Mouse (Mus musculus) liver, embryonic 14.5 days (tissue): ENCODE data around the gene Adamts4. TPM values are rescaled to one million over a fixed set of nuclear protein-coding genes. Genes with fewer than 3 reads are reported as not detected.

Experiments
- ATAC-seq: fragments of 200-750 bp; cut with Nextera tagmentation; 2 replicates; pipeline ENCODE4 v1.8.0; 2017; ENCODE audit warnings: moderate number of reproducible peaks, mild to moderate bottlenecking, moderate library complexity; ENCODE audit not compliant: insufficient read depth
- DNase-seq, 3 experiments: peaks; one replicate each; pipeline ENCODE4 v3.0.0-alpha.2; 2012 to 2013; ENCODE audit warnings: low read depth in 3 of 3, low spot score in 3 of 3
- H3K27ac ChIP-seq: fragments of 300-500 bp; sonication (generic); 2 replicates; pipeline ENCODE4 v1.5.1; 2014; ENCODE audit warnings: moderate library complexity, mild to moderate bottlenecking, control low read depth, inconsistent platforms
- H3K27me3 ChIP-seq: fragments of 300-500 bp; sonication (generic); 2 replicates; pipeline ENCODE4 v1.6.1; 2014; ENCODE audit warnings: mild to moderate bottlenecking, low read length, moderate library complexity; ENCODE audit not compliant: control insufficient read depth, insufficient read depth
- H3K36me3 ChIP-seq: fragments of 300-500 bp; sonication (generic); replicated peaks from 2 replicates; pipeline ENCODE4 v1.6.1; 2014; ENCODE audit warnings: low read depth; ENCODE audit not compliant: control insufficient read depth, insufficient read depth
- H3K4me1 ChIP-seq, 2 experiments: fragments of 200-500 bp in 1 of 2; fragments of 300-500 bp in 1 of 2; sonication (generic) in 1 of 2; replicated peaks; 2 replicates each; pipeline ENCODE4 v1.6.1; 2012 to 2014; ENCODE audit warnings: antibody characterized with exemption in 1 of 2, inconsistent platforms in 1 of 2, low read length in 1 of 2; ENCODE audit not compliant: control insufficient read depth in 2 of 2, insufficient read depth in 2 of 2
- H3K4me2 ChIP-seq: fragments of 300-500 bp; sonication (generic); 2 replicates; pipeline ENCODE4 v1.6.1; 2014; ENCODE audit warnings: low read depth, mild to moderate bottlenecking, control low read depth, moderate library complexity
- H3K4me3 ChIP-seq, 2 experiments: fragments of 200-500 bp in 1 of 2; fragments of 300-500 bp in 1 of 2; sonication (generic) in 1 of 2; 2 replicates each; pipeline ENCODE4 v1.5.1; 2012 to 2014; ENCODE audit warnings: low read depth in 2 of 2, low read length in 2 of 2, mild to moderate bottlenecking in 2 of 2, control low read depth in 1 of 2, inconsistent platforms in 1 of 2, moderate library complexity in 1 of 2; ENCODE audit not compliant: insufficient read depth in 1 of 2
- H3K9ac ChIP-seq: fragments of 300-500 bp; sonication (generic); replicated peaks from 2 replicates; pipeline ENCODE4 v1.6.1; 2014; ENCODE audit warnings: mild to moderate bottlenecking, control low read depth, moderate library complexity
- H3K9me3 ChIP-seq: fragments of 300-500 bp; sonication (generic); 2 replicates; pipeline ENCODE4 v1.6.1; 2016; ENCODE audit warnings: low read length, mixed read lengths; ENCODE audit not compliant: control insufficient read depth
- CTCF ChIP-seq: IDR thresholded peaks from 2 replicates; pipeline ENCODE4 v1.5.1; 2016; ENCODE audit warnings: antibody characterized with exemption, low read depth, control low read depth
- EP300 ChIP-seq: IDR thresholded peaks from 2 replicates; pipeline ENCODE4 v1.6.1; 2016; ENCODE audit warnings: antibody characterized with exemption, low read depth
- WGBS: fragments of 180-500 bp; shearing (Covaris S2); extraction: QIAGEN DNeasy Blood & Tissue Kit; methylation state at CpG from one replicate; pipeline ENCODE4 v1.1.7; 2014; ENCODE audit not compliant: insufficient replicate concordance; 5-methylcytosine and 5-hydroxymethylcytosine counted together
- polyA plus RNA-seq, 2 experiments: library from polyadenylated mRNA; depleted of rRNA in 1 of 2; stranded (reverse) in 1 of 2; unstranded in 1 of 2; fragments of >200 nt; fragmentation: Nextera tagmentation in 1 of 2; extraction: Ambion mirVana in 1 of 2; gene quantifications; 2 replicates each; pipeline versions ENCODE4 v1.2.1 to v1.2.3; 2012 to 2014

Gene Adamts4
- polyA plus RNA-seq, 2 experiments = 0.13 to 0.17 TPM

DNA sequence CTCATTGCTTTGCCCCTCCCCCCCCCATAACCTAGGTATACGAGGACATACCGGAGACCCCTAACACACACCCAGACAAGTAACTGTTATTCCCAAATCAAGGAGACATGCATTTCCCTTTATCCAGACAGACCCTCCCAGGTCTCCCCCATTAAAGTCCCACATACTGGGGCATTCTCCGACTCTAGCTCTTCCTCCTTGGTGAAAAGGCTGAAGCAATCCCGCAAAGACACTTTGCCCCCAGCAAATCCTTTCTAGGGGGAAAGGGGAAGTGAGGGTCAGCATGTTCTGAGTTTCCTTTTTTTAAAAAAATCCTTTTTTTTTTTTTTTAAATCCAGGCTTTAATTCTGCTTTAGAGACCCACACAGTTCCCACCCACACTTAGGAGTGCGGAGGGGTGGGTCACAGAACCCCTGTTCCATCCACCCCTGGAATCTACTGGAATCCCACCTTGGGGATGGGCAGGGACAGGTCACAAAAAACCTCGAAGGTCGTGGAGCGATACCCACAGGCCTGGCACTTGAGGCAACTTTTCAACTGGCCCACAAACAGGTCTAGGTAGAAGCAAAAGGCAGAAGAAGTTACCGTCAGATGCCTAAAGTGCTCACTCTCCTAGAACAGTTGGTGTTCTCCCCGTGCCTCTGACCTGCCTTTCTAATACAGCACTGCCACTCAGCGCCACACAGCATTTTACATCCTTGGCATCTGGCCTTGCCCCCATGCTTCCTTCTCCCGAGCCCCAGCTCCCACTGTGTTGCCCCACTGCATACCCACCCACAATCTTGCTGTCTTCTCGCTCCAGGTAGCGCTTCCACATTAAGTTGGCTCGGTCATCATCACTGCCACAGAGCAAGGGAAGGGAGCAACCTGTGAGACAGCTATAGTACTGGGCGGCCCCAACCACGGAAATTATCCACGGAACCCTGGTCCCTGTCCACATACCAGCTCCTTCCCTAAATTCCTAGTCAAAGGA, 33.3 kb downstream of the Adamts4 start:
- Histone ChIP-seq H3K27ac (no peak overlapping the region; the same call in none of the 2 replicates), H3K9ac (no peak overlapping the region), H3K4me3 (no peak overlapping the region), H3K4me2 (peak overlapping the region; percentile 78), H3K9me3 (no peaks in the 10 kb centered on the region), H3K27me3 (no peaks in the 10 kb centered on the region), H3K4me1 (peaks cover 16 to 19% of the 10 kb centered on the region in 2 experiments), H3K36me3 (peaks cover 35% of the 10 kb centered on the region)
- 83% methylated on average over 18 of the region's 18 CpGs for WGBS
- DNase-seq (no peak), ATAC-seq (no peak)
- no peak for TF ChIP-seq EP300
- TF ChIP-seq CTCF = no peak

GRCm38 (mm10) chr1:171284491-171284890, 34.3 kb downstream of the Adamts4 start:
- H3K9me3 ChIP-seq = no peaks in the 10 kb centered on the region
- H3K9ac ChIP-seq = no peak overlapping the region
- H3K4me2 ChIP-seq = no peak overlapping the region
- no peak for ATAC-seq
- no peak overlapping the region for H3K4me3 ChIP-seq
- TF ChIP-seq EP300 = no peak
- no peak for TF ChIP-seq CTCF
- peaks cover 30% of the 10 kb centered on the region for H3K36me3 ChIP-seq
- peaks cover 9 to 17% of the 10 kb centered on the region in 2 experiments for H3K4me1 ChIP-seq
- no peaks in the 10 kb centered on the region for H3K27me3 ChIP-seq
- H3K27ac ChIP-seq = no peak overlapping the region
- DNase-seq = no peak
- WGBS = 86% methylated on average over 15 of the region's 15 CpGs

DNA sequence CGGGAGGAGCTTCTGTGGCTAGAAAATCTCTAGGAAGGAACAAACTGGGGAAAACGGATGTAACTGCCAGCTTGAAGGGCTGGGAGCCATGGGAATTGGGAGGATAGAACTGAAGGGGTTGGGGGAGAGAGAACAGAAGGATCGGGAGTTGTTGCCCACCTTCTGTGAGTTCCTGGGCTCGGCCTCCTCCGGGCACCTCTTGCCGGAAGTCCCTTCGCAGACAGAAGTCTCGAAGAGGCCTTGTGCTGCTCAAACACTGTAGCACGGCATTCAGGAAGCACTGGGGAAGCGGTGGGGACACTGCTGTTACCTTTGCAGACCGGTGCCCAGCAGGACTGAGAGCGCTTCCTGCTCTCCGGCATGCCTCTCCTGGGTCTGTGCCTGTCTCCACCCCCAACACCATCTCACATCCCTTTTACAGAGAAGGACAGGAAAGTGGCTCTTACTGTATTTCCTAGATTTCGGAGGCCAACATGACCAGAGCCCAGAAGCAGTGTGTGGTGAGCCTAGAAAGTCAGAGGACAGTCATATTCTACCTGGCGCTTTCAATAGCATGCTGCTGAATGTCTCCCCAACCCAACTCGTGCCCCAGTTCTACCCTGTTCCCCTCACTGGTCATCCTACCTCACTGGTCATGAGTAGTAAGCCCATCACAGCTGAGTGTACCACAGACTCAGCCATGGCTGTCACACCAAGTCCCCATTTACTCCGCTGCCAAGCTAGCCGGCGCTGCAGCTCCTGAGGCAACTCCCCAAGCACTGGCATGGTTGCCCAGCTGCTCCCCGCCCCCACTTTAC, 35.1 kb downstream of the Adamts4 start:
- no peak for ATAC-seq
- H3K4me3 ChIP-seq = no peak overlapping the region
- H3K36me3 ChIP-seq = peaks cover 26% of the 10 kb centered on the region
- no peak overlapping the region for H3K9ac ChIP-seq
- no peak for TF ChIP-seq CTCF
- TF ChIP-seq EP300 = no peak
- no peaks in the 10 kb centered on the region for H3K27me3 ChIP-seq
- WGBS = 79% methylated on average over 20 of the region's 20 CpGs
- H3K27ac ChIP-seq = no peak overlapping the region
- no peak overlapping the region for H3K4me2 ChIP-seq
- H3K9me3 ChIP-seq = no peaks in the 10 kb centered on the region
- peaks cover 9 to 17% of the 10 kb centered on the region in 2 experiments for H3K4me1 ChIP-seq
- DNase-seq = no peak

DNA sequence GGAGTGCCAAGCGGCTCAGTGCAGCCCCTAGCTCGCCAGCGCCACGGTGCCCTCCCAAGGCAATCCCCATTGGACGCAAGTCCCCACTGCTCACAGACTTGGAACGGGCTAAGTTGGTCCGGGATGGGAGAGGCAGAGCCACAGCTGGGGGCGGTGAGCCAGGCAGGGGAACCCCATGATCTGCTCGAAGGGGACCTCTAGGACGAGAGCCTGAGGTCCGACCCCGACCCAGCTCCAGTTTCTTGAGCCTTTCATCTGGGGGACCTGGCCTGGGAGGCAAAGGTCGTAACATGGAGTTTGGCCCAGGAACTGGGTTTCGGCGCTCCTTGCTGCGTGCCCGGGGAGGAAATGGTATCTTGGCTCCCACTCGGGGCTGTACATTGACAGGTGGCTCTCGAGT, 36.3 kb downstream of the Adamts4 start:
- Histone ChIP-seq H3K9me3 (no peaks in the 10 kb centered on the region), H3K36me3 (peaks cover 26% of the 10 kb centered on the region), H3K9ac (no peak overlapping the region), H3K4me1 (peaks cover 9 to 17% of the 10 kb centered on the region in 2 experiments), H3K4me3 (peak overlapping the region in 1 of 2 experiments; percentile 86; a peak in 2 of 4 replicates), H3K4me2 (peak overlapping the region; percentile 79), H3K27me3 (no peaks in the 10 kb centered on the region), H3K27ac (no peak overlapping the region)
- WGBS = 90% methylated on average over 19 of the region's 19 CpGs
- ATAC-seq (no peak), DNase-seq (no peak)
- no peak for TF ChIP-seq EP300
- no peak for TF ChIP-seq CTCF
